Mouse (Mus musculus) left cerebral cortex, adult 11 months (tissue): ENCODE measurements around the gene Six1.
"Not testable (repeated sequence)": the region's sequence is repeated elsewhere in the genome, so short reads cannot be mapped to it uniquely, and the experiment has no call there.

Source experiments
- DNase-seq: peaks from one replicate; pipeline ENCODE4 v3.0.0; 2022; ENCODE audit warnings: low spot score

Gene Six1

GRCm38 (mm10) chr12:73034901-73035895 is 18.5 kb downstream of the Six1 start:
- DNase-seq = no peak

- no peak for DNase-seq
Observed at GRCm38 (mm10) chr12:73032665-73033064, 21.0 kb downstream of the Six1 start.

GRCm38 (mm10) chr12:73031315-73031714 is 22.4 kb downstream of the Six1 start:
- DNase-seq = no peak

- DNase-seq = no peak
Observed at GRCm38 (mm10) chr12:73025490-73025889, 28.2 kb downstream of the Six1 start.

GRCm38 (mm10) chr12:73020941-73021340 is 32.7 kb downstream of the Six1 start:
- DNase-seq = peak; percentile 17

- no peak for DNase-seq
Observed at GRCm38 (mm10) chr12:73020422-73020821, 33.3 kb downstream of the Six1 start.

GRCm38 (mm10) chr12:73018838-73019237 is 34.8 kb downstream of the Six1 start:
- no peak for DNase-seq

GRCm38 (mm10) chr12:73016171-73016570 is 37.5 kb downstream of the Six1 start:
- no peak for DNase-seq

GRCm38 (mm10) chr12:73014311-73014710 is 39.4 kb downstream of the Six1 start:
- no peak for DNase-seq

- no peak for DNase-seq
Observed at GRCm38 (mm10) chr12:73012824-73013223, 40.9 kb downstream of the Six1 start.

- no peak for DNase-seq
Observed at GRCm38 (mm10) chr12:73012136-73012785, 41.4 kb downstream of the Six1 start.

GRCm38 (mm10) chr12:73002903-73003302 is 50.8 kb downstream of the Six1 start:
- DNase-seq = not testable (repeated sequence)

GRCm38 (mm10) chr12:73002281-73002680 is 51.4 kb downstream of the Six1 start:
- DNase-seq = not testable (repeated sequence)

GRCm38 (mm10) chr12:72998105-72999001 is 55.3 kb downstream of the Six1 start:
- no peak for DNase-seq

- DNase-seq = no peak
Observed at GRCm38 (mm10) chr12:72996646-72997045, 57.0 kb downstream of the Six1 start.
